Mouse (Mus musculus) kidney, postnatal 10 days (tissue): ENCODE results near the gene Fetub.

Experiments used
- DNase-seq: peaks from one replicate; pipeline ENCODE4 v3.0.0; 2021; ENCODE audit warnings: mixed read lengths

Fetub gene

GRCm38 (mm10) chr16:22967383-22968030, 49.4 kb downstream of the Fetub start:
- no peak for DNase-seq
